Mouse (Mus musculus): Measurements from ENCODE around the gene Pitpnc1. TPM values are rescaled to one million over a fixed set of nuclear protein-coding genes. Genes with fewer than 3 reads are reported as not detected.

Pitpnc1 gene
- polyA plus RNA-seq, 1 experiment from 2014 or later = 32.1 TPM

DNA sequence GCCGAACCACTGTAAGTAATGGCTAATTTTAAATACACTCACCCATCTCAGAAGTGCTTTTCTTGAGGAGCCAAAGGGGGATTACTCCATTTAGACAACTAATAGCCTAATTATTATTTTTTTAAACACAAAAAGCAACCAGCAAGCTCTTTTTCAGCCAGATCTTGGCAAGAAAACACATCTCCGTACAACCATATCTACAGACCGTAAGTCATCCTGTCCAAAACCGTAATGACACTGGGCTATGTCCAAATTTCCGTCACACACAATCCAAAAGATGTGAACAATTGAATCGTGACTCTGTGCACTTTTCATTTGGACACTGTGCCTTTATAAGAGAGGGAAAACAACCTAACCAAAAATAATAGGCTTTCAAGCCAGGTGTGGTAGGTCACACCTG, 20.4 kb downstream of the Pitpnc1 start:
- no peak overlapping the region for H3K4me2 ChIP-seq
- no peak overlapping the region for H3K4me3 ChIP-seq
- H3K36me3 ChIP-seq = peaks cover 13% of the 10 kb centered on the region
- no peak for ATAC-seq (ENCODE audit: insufficient number of reproducible peaks, insufficient read depth, low FRiP score, low TSS enrichment, low read depth)
- peaks cover 26% of the 10 kb centered on the region for H3K4me1 ChIP-seq
- H3K27ac ChIP-seq = no peak overlapping the region
- H3K27me3 ChIP-seq = no peaks in the 10 kb centered on the region
- WGBS = 86% methylated on average over 6 of the region's 6 CpGs
- 0 out of 2 replicates have a peak, but pooled peaks cover 2% of the 10 kb centered on the region for H3K9me3 ChIP-seq
- H3K9ac ChIP-seq = no peak overlapping the region

DNA sequence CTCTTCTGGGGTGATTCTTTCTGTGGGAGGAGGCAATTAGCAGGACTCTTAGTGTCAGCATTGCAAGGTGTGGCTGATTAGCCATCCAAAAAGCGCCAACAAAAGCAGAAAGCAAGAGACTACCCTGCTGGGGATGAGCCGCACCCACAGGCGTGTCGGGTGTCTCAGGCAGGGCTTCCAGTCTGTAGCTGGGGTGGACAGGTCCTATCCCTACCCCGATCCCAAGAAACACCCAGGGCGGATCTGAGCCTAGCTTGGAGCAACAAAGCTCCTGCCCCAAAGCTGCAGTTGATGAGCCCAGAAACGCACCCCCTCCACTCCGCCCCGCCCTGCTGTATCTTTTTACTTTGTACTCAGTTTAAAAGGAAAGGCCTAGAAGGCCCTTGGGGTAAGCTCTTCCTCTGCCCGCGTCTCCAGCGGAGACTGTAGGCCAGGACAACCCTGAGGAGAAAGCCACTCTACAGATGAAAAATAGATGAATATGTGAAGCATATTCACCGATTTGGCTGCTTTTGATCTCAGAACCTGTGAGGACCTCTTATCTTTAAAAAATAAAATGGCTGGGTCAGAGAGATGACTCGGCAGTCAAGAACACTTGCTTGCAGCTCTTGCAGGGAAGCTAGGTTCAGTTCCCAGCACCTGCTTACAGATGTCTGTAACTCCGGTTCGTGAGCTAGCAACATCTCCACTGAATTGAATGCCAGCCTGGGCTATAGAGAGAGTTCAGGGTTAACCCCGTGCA, 21.2 kb downstream of the Pitpnc1 start:
- H3K9ac ChIP-seq = no peak overlapping the region
- peaks cover 22% of the 10 kb centered on the region for H3K4me1 ChIP-seq
- no peaks in the 10 kb centered on the region for H3K27me3 ChIP-seq
- no peak overlapping the region for H3K4me3 ChIP-seq
- H3K27ac ChIP-seq = no peak overlapping the region
- peaks cover 13% of the 10 kb centered on the region for H3K36me3 ChIP-seq
- no peak for ATAC-seq (ENCODE audit: insufficient number of reproducible peaks, insufficient read depth, low FRiP score, low TSS enrichment, low read depth)
- WGBS = 68% methylated on average over 17 of the region's 17 CpGs
- H3K4me2 ChIP-seq = no peak overlapping the region
- H3K9me3 ChIP-seq = 0 out of 2 replicates have a peak, but pooled peaks cover 2% of the 10 kb centered on the region

DNA sequence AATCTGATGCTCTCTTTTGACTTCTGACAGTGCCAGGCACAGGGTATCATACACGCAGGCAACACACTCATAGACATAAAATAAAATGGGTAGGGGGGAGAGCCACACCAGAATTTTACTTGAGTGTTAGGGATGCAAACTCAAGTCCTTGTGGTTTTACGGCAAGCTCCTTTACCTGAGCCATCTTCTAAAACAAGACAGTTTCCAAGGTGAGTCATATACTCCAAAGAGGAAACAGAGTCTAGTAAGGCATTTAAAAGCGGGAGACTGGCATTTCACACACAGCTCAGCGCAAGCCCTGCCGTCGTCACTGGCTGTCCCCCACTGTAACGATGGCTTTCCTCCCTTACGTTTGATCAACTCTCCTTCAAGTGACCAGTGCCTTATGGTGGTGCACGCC, 22.6 kb downstream of the Pitpnc1 start:
- WGBS = 91% methylated on average over 9 of the region's 9 CpGs
- no peak for ATAC-seq (ENCODE audit: insufficient number of reproducible peaks, insufficient read depth, low FRiP score, low TSS enrichment, low read depth)
- Histone ChIP-seq H3K36me3 (no peaks in the 10 kb centered on the region), H3K9me3 (no peaks in the 10 kb centered on the region), H3K4me1 (peaks cover 22% of the 10 kb centered on the region), H3K27me3 (no peaks in the 10 kb centered on the region), H3K4me2 (no peak overlapping the region), H3K27ac (no peak overlapping the region), H3K4me3 (no peak overlapping the region), H3K9ac (no peak overlapping the region)

DNA sequence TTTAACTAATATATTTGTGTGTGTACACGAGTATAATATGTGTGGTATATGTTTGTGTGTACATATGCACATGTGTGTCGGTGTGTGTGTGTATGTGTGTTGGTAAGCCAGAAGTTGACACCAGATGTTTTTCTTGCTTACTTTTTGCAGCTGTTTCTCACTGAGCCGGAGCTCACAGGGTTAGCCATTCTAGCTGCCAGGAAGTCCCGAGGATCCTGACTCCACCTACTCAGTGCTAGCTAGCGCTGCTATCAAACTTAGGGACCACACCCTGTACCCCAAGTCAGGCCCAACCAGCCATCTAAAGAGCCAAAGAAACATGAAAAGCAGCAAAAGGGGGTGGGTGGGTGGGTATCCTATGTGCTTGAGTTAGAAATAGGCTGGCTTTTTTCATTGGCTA, 23.1 kb downstream of the Pitpnc1 start:
- no peak overlapping the region for H3K27ac ChIP-seq
- H3K9me3 ChIP-seq = no peaks in the 10 kb centered on the region
- H3K4me3 ChIP-seq = no peak overlapping the region
- 48% methylated on average over 5 of the region's 5 CpGs for WGBS
- H3K9ac ChIP-seq = no peak overlapping the region
- H3K36me3 ChIP-seq = no peaks in the 10 kb centered on the region
- H3K27me3 ChIP-seq = no peaks in the 10 kb centered on the region
- H3K4me2 ChIP-seq = no peak overlapping the region
- ATAC-seq (ENCODE audit: insufficient number of reproducible peaks, insufficient read depth, low FRiP score, low TSS enrichment, low read depth) = no peak
- peaks cover 22% of the 10 kb centered on the region for H3K4me1 ChIP-seq

DNA sequence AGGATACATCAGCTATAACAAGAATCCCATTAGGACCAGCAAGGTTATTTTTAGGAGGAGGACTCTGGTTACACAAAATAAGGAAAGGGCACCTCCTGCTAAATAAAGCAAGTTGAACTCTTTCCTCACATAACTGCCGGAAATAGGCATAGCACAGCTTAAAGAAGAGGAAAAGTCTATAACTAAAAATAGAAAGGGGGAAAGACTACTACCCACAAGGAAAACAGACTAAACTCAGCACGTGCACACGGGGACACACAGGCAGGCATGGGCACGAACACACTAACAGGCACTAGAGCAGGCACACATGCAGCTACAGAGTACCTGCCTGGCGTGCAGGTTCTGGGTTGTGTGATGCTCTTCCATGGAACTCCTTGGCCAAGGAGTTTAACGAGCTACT, 23.8 kb downstream of the Pitpnc1 start:
- no peak overlapping the region for H3K27ac ChIP-seq
- ATAC-seq (ENCODE audit: insufficient number of reproducible peaks, insufficient read depth, low FRiP score, low TSS enrichment, low read depth) = no peak
- H3K4me2 ChIP-seq = no peak overlapping the region
- H3K4me1 ChIP-seq = peaks cover 25% of the 10 kb centered on the region
- WGBS = 75% methylated on average over 6 of the region's 6 CpGs
- H3K36me3 ChIP-seq = no peaks in the 10 kb centered on the region
- H3K9ac ChIP-seq = no peak overlapping the region
- H3K9me3 ChIP-seq = no peaks in the 10 kb centered on the region
- no peaks in the 10 kb centered on the region for H3K27me3 ChIP-seq
- no peak overlapping the region for H3K4me3 ChIP-seq

DNA sequence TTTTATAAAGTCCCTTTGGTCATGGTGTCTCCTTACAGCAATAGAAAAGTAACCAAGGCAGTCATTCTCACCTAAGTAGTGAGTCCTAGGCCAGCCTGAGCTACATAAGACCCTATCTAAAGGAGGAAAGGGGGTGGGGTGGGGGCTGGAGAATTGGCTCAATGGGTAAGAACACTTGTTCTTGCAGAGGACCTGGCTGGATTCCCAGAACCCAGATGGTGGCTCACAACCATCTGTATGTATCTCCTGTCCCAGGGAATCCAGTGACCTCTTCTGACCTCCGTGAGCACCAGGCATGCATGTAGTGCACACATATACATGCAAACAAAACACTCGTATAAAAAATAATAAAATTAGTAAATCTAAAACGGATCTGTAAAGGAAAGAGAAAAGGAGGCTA, 24.8 kb downstream of the Pitpnc1 start:
- no peak for ATAC-seq (ENCODE audit: insufficient number of reproducible peaks, insufficient read depth, low FRiP score, low TSS enrichment, low read depth)
- peaks cover 25% of the 10 kb centered on the region for H3K4me1 ChIP-seq
- no peaks in the 10 kb centered on the region for H3K36me3 ChIP-seq
- no peak overlapping the region for H3K27ac ChIP-seq
- no peaks in the 10 kb centered on the region for H3K9me3 ChIP-seq
- WGBS = 91% methylated on average over 3 of the region's 3 CpGs
- H3K27me3 ChIP-seq = no peaks in the 10 kb centered on the region
- H3K4me3 ChIP-seq = no peak overlapping the region
- no peak overlapping the region for H3K4me2 ChIP-seq
- H3K9ac ChIP-seq = no peak overlapping the region

DNA sequence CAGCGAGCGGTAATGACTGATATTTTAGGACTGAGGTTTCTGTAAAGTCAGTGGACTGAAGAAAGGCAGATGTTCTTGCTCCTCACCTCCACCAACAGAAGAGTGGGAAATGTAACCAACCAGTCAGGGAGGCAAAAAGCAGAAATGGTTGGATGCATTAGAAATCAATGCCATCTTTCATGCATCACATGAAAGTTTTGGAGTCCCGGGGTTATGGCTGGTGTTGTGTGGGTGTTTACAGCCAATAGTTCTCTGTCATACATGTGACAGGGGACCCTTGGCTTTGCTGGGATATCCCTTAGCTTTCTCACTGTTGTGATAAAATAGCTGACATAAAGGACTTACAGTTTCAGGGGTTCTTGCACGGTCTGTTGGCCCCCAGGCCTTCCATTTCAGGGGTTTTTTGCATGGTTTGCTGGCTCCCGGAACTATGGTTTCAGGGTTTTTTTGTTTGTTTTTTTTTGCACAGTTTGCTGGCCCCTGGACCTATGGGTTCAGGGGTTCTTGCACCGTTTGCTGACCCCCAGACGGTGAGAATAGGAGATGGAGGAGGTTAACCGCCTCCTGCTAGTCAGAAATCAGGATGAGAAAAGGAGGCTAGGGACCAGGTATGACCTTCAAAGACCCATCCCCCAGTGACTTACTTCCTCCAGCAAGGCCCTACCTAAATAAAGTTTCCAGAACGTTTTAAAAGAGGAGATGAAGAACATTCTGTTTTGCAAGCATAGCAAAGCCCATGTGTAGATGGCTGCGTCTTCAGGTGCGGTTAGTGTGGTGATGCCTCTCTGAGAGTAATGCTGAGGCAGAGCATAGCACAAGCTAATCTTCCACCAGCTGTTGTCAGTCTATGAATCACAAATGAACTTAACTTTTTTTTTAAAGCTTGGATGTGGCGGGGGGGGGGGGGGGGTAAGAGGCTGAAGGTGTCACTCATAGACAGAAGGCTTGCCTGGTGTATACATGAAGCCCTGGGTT, 27.1 kb downstream of the Pitpnc1 start:
- 82% methylated on average over 12 of the region's 12 CpGs for WGBS
- Histone ChIP-seq H3K4me3 (no peak overlapping the region), H3K9me3 (no peaks in the 10 kb centered on the region), H3K27me3 (no peaks in the 10 kb centered on the region), H3K9ac (no peak overlapping the region), H3K27ac (no peak overlapping the region), H3K36me3 (no peaks in the 10 kb centered on the region), H3K4me1 (peaks cover 17% of the 10 kb centered on the region), H3K4me2 (no peak overlapping the region)
- no peak for ATAC-seq (ENCODE audit: insufficient number of reproducible peaks, insufficient read depth, low FRiP score, low TSS enrichment, low read depth)

DNA sequence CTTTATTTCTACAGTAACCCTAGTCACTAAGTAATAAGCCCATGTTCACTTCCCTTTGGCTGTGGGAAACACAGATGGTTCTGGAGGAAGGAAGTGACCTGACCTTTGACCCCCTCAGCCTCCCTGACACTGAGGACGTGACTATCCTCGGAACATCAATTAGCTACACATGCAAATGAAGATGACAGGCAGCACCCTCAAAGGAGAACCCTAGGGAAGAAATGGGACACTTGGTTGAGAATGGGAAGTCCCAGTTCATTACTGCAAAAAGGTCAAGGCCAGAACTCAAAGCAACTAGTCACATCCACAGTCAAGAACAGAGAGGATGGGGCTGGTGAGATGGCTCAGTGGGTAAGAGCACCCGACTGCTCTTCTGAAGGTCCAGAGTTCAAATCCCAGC, 29.4 kb downstream of the Pitpnc1 start:
- no peaks in the 10 kb centered on the region for H3K9me3 ChIP-seq
- peaks cover 19% of the 10 kb centered on the region for H3K4me1 ChIP-seq
- WGBS = 48% methylated on average over 3 of the region's 3 CpGs
- no peak overlapping the region for H3K4me2 ChIP-seq
- no peak overlapping the region for H3K4me3 ChIP-seq
- no peaks in the 10 kb centered on the region for H3K36me3 ChIP-seq
- H3K27me3 ChIP-seq = no peaks in the 10 kb centered on the region
- no peak overlapping the region for H3K27ac ChIP-seq
- no peak for ATAC-seq (ENCODE audit: insufficient number of reproducible peaks, insufficient read depth, low FRiP score, low TSS enrichment, low read depth)
- H3K9ac ChIP-seq = no peak overlapping the region

DNA sequence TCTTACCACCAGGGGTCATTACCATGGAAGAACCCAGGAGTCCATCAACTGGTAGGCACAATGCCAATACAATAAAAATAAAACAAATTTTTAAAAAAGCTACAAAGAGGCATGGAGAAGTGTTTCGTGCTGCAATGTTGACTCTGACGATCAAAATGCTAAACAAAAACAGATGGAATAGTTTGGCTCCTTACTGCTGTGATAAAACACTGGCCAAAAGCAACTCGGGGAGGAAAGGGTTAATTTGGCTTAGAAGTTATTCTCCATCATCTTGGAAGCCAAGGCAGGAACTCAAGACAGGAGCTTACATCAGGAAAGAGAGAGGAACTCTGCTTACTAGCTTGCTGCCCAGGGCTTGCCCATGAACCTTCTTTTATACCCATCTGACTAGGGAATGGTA, 32.4 kb downstream of the Pitpnc1 start:
- H3K27ac ChIP-seq = peak overlapping the region; percentile 53
- H3K4me1 ChIP-seq = peaks cover 28% of the 10 kb centered on the region
- no peaks in the 10 kb centered on the region for H3K9me3 ChIP-seq
- ATAC-seq (ENCODE audit: insufficient number of reproducible peaks, insufficient read depth, low FRiP score, low TSS enrichment, low read depth) = no peak
- no peaks in the 10 kb centered on the region for H3K27me3 ChIP-seq
- no peak overlapping the region for H3K9ac ChIP-seq
- H3K4me2 ChIP-seq = no peak overlapping the region
- H3K36me3 ChIP-seq = no peaks in the 10 kb centered on the region
- no peak overlapping the region for H3K4me3 ChIP-seq
- 37% methylated on average over 3 of the region's 3 CpGs for WGBS

DNA sequence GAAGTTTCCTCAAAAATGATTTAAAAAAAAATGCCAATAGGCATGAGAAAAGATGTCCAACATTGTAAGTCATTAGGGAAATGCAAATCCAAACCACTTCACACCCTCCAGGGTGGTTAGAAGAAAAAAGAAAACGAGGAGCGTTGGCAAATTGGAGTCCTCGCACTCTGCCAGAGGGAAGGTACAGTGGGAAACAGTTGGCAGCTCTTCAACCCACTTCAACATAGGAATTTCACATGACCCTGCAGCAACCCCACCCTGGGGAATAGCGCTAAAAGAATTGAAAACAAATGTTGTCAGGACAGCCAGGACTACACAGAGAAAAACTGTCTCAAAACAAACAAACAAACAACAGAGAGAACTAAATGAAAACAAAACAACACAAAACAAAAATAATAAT, 32.8 kb downstream of the Pitpnc1 start:
- H3K27ac ChIP-seq = peak overlapping the region; percentile 53; the same call in 1 of the 2 replicates
- no peak overlapping the region for H3K4me2 ChIP-seq
- no peak for ATAC-seq (ENCODE audit: insufficient number of reproducible peaks, insufficient read depth, low FRiP score, low TSS enrichment, low read depth)
- H3K36me3 ChIP-seq = no peaks in the 10 kb centered on the region
- H3K4me3 ChIP-seq = no peak overlapping the region
- WGBS = 30% methylated on average over 4 of the region's 4 CpGs
- no peaks in the 10 kb centered on the region for H3K27me3 ChIP-seq
- peaks cover 32% of the 10 kb centered on the region for H3K4me1 ChIP-seq
- H3K9me3 ChIP-seq = no peaks in the 10 kb centered on the region
- no peak overlapping the region for H3K9ac ChIP-seq

DNA sequence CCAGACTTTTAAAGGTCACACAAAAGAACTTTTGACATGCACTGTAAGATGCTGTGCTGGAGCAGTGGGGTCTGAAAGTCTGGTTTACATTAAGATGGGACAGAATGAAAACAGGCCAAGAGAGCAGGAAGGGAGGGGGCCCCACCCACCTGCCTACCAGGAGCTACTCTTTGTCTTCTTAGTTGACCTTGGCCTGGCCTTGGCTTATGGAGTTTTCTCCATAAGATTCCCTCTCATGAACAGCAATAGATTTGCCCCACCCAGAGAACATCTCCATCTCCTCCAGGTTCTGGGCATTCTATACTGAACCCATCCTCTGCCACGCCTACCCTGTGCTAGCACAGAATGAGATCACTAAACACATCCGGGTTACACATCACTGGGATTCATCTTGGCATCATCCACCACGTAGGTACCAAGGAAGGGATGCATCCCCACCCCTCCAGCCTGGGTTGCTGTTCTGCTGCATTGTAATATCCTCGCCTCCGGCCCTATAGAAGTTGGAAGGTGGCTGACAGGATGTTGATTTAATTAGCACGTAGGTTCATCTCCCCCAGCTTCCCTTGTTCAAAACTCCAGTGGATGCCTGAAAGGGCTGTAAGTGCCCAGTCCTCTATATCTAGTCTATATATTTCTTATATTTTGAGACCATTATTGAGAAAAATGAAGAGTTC, 34.6 kb downstream of the Pitpnc1 start:
- H3K9ac ChIP-seq = no peak overlapping the region
- no peak for ATAC-seq (ENCODE audit: insufficient number of reproducible peaks, insufficient read depth, low FRiP score, low TSS enrichment, low read depth)
- no peaks in the 10 kb centered on the region for H3K9me3 ChIP-seq
- no peak overlapping the region for H3K27ac ChIP-seq
- no peaks in the 10 kb centered on the region for H3K27me3 ChIP-seq
- H3K4me1 ChIP-seq = peaks cover 41% of the 10 kb centered on the region
- no peak overlapping the region for H3K4me2 ChIP-seq
- WGBS = 83% methylated on average over 6 of the region's 6 CpGs
- H3K4me3 ChIP-seq = no peak overlapping the region
- H3K36me3 ChIP-seq = no peaks in the 10 kb centered on the region

Data from embryonic facial prominence, embryonic 13.5 days (tissue).